Mouse (Mus musculus) heart, postnatal 4 days (tissue): ENCODE measurements at regions not wholly inside any gene's neighbourhood (a gene's known extent, or its start where the extent isn't known, plus 50 kb on each side); places are given as distances from the start of the nearest gene placed in this dataset.

Experiments
- DNase-seq: peaks from one replicate; pipeline ENCODE4 v3.0.0; 2021

DNA sequence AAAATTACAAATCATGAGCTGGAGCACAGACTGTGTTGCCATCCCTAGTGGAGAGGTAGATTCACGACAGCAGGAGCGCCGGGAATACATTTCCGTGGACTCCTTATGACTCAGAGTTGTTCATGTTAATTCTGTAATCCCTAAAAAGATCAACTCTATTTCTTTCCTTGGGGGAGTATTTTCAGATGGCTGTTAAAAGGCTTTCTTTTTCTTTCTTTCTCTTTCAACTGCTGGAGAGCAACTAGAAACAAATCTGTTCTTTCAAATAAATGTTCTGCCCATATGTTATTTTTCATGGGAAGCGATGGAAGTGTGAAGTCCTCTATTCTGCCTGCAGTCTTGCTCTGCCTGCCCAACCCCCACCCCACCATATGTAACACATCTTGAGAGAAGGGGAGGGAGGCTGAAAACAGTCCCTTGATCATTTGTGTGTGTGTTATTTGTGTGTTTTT lies 401.4 kb upstream of the Dcn start:
- no peak for DNase-seq

DNA sequence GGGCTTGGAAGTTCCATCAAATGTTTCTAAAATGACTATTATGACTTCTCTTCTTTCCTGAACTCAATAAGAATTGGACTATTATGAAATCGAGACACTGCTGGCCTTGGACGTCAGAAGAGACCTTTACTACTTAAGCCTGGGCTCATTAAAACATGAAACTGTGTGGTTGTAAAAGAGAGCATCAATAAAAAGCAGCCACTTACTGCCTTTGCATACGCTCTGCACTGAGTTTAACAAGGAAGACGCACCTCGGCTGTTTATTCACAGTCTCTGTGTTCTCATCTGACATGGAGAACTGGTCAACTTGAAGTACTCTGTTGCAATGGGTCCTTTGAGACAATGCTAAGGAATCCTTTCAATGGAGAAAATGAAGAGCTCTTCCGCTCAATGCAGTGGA lies 399.8 kb upstream of the Dcn start:
- no peak for DNase-seq

DNA sequence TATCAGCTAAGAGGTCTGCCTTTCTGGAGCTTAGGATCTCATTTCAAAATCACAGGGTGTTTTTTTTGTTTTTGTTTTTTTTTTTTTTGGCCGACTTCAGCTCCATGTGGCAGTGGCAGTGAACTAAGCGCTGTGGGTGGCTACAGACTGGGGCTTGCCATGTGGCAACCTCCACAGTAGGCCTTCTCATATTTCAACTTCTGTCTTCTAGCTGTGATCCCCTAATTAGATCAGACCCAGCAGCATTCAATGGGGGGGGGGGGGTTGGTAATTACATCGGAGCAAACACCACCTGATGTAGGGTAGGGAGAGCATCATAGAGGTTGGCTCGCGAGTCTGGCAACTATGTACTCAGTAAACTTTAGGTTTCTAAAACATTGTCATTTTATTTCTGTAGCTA lies 392.1 kb upstream of the Dcn start:
- no peak for DNase-seq

DNA sequence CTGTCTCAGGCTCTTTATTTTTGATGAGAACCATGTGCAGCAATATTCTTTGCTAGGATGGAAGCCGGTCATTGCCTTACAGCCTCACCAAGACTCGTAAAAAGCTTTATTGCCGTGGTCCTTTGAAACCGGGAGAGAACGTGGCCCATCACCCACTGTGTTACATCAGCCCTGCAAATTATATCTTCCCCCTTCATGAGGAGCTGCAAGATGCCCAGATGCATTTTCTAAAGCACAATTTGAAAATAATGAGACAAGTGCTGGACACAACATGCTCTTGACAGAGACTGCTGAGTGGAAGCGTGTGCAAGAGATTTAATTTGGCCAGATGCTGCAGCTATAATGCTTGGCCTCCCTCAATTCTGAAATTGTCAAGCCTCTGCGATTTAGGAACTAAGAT lies 389.2 kb upstream of the Dcn start:
- DNase-seq, result no peak

DNA sequence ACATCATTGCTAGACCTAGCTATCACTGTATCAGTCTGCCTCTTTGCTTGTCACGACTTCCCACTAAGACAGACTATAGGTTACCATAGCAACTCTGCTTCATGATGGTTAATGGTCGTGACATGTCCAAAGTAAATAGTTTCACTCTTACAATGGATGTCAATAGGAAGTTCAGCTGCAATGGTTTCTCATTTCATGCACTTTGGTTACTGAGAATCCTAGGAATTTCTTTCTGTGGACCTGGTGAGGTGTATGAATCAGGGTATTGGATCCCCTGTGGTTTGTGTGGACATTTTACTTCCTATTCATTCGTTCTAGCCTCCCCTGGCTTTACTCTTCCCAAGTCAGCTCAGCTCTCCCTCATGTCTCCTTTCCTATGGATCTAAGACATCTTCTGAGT lies 385.5 kb upstream of the Dcn start:
- DNase-seq, result no peak

DNA sequence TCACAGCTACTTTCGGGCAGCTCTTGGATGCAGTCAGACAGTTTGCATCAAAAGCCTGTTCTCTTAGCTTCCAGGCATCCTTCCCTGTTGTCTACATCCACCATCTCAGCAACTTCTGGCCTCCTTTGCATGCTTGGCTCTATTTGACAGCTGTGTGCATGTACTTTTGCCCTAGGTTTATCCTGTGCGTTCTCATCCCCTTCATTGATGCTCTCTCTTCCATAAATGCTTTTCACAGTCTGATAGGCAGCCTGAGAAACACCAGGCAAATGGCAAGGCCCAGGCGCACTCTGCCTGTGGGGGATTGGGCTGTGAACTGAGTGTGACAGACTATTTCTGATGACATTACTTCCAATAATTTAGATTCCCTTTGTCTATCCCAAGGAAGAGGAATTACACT lies 364.9 kb upstream of the Dcn start:
- no peak for DNase-seq

DNA sequence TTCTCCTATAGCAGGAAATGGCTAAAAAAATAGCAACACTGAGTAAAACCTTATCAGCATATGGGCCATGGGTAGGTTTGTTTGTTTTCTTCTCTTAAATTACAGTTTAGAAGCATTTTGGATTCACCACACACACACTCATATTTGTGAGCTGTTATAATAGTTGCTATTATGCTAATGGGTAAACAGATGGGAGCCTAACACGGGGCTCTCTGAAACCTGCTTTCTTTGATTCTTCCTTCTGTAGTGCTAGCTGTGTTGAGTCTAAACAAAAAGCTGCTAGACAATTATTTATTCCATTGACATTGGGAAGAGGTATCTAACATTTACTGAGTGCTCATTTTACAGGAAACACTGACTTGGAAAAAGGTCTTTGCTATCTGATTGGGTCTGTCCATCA lies 356.7 kb upstream of the Dcn start:
- DNase-seq, result no peak

DNA sequence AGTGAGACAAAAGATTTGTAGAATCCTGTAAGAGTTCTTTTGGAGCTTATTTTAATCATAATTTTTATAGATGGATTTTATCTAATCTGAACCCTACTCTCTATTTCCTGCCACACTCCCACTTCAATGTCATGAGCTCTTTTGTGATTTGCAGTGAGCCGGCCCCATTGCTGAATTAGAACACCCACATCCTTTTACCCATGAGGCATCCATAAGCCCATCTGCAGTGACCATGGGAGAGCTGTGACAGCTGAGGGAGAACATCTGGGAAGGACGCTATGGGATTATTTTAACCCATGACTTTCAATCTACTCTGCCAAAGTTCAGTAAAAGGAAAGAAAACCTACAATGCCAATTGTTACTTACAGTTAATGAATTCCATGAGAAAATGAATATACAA lies 337.8 kb upstream of the Dcn start:
- DNase-seq, result peak; percentile 8

DNA sequence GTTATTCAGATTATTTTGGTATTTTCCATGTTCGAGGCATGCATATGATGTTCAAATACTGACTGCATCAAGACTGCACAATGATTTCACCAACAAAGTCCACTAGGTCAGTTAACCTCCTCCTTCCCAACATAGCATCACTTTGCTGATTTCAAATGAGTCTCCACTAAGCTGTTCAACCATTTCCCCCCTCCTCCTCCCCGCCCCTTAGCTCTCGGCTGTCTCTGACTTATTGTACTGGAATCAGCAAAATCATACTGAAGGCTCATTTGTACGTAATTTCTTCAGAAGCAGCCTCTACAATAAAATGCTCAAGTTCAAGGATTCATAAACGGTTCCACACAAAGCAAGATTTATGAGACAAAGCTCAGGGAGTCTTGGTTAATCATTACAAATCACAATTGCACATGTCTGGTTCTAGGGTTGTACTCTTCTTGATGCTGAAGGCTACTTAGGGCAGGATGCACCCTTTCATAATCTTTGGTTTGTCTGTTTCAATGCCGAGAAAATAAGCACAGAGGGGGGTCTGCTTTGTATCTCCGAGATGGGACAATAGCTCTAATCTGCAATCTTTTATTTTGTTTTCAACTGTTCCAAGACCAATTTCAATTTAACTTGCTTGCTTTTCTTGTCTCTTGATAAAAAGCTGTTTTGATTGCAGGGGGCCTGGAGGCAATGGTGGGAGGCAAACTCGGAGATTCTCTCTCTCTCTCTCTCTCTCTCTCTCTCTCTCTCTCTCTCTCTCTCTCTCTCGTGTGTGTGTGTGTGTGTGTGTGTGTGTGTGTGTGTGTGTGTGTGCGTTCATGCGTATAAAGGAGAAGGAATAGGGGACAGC lies 320.6 kb upstream of the Dcn start:
- no peak for DNase-seq

DNA sequence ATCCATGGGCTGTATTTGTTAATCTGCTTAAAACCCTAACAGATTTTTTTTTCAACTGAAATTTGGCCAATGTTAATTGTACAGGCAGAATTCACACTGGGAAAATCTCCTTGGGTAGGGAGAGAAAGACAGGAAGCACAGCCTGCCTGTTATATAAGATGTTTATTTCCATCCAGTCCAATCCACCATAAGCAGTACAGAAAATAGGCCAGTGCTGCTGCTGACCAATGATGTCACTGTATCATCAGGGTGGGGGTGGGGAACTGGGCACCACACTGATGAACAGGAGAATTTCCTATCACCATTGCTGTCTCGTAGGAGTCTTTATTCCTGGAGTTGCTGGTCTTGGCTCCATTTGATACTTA lies 320.0 kb upstream of the Dcn start:
- DNase-seq, result no peak

DNA sequence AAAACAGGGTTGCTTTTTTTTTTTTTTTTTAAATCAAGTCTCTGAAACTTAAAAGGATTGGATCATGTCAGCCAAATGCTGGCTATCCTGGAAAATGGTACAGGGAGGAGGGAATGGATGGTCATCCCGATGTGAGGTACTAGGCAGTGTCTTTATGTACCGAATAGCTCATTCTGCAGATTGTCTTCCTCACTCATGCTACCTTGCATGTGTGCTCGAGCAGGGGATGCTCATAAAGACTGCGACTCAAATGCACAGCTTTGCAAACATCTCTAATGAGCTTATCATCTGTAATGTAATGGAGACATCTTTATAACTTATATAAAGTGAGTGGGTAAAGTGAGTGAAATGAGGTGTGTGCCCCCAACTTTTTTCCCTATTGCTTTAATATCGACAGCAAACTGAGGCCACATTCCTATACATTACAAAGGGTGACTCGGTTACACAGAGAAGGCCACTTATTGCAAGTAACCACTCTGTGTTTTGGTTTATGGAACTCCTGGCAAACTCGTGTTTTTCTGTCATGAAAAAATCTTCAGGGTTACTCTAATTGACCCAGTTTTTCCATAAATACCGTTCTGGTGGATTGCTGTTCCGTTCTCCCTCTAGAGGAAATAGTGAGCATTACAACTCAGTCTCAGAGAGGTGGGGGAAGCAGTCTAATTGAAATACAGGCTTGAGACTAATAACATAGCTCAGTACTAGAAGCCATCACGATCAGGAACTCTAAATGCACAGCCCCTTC lies 319.4 kb upstream of the Dcn start:
- DNase-seq, result peak; percentile 34

DNA sequence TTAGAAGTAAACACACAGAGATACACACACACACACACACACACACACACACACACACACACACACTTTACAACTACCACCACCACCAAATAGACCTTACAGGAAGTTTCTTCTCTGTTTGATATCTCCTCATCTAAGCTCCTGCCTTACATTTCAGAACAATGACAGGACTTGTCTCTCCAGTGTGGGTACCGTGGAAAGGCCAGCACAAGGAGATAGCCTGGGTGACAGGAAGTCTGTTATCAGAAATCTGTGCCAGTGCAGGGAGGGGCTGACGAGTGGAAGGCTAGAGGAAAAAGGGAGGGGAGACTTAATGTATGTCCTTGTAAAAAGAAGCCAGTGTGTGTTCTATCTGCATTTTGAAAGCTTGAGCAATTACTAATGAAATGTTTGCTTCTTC lies 318.5 kb upstream of the Dcn start:
- DNase-seq, result no peak

DNA sequence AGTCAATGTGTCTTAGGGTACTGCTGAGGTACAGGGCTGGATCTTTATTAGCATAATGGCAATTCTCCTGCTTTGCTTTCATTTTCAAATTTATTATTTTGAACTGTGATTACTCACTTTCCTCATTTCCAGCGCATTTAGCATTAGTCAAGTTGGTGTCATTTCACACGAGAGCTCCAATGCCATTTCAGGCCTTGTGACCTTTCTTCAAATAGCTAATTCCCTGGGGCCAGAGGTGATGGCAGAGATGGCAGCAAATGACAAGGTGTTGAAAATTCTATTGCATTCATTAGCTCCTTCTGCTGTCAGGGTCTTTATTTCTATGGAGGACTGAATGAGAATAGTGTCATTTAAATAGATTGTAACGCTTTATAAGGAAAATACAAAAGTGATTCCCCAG lies 300.9 kb upstream of the Dcn start:
- DNase-seq, result no peak

DNA sequence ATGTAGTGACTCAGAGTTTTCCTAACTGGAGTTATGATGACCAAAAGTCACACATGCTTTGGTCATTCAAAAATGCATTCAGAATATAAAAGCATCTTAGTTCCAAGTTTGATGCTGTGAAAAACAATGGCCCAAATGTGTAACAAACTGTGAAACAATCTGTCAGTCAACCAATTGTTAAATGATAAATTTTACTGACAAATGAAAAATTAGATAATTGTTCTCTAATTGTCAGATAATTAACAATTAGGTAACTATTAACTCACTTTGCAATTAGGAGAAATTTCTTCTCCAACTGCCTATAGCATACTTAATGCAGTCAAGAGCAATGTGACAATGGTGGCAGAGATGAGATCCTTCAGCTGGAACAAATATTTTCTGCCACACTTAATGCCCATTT lies 289.7 kb upstream of the Dcn start:
- DNase-seq, result no peak

DNA sequence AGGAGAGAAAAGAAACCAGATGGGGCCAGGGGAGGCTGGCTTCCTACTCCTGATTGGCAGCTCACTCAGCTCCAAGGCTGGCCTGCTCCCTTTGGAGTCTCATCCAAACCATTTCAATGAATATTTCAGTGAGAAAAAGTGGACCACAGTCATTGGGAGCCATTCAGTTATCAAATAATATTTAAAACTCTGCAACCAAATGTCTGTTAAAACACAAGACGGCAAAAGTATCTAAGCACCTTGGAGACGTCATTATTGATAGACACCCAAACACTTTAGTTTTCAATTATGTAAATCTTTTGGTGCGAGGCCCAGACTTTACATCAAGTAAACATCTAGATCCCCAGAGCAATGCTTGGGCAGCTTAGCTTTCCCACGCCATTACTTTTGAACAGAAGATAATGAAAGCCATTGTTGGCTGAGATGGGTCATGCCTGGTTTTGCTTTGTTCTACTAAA lies 268.1 kb upstream of the Dcn start:
- no peak for DNase-seq

DNA sequence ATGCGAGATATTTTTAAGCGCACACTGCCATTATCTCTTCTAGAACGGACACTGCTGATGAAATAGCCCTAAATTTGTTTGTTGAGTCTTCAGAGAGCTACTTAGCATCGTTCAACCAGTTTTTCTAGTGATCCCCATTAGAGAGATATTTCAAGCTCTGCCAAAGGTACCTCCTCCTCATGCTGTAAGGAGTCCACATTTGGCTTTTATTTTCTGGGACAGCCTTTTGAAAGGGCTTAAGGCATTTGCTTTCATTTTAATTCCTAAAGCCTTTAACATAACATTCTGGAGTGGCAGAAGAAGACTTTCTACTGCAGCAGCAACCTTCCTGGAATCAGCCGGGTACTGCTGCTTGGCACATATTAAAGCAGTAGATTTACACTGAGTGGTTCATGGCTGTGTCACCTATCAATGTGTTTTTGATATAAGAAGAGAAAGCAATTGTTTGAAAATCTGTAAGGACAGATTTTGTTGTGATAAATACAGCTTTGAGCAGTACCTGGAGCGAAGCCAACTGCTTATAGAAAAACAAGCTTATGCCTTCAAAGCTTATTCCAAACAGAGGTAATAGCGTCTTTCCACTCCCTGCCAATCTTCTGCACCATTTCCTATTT lies 267.5 kb upstream of the Dcn start:
- DNase-seq, result no peak

DNA sequence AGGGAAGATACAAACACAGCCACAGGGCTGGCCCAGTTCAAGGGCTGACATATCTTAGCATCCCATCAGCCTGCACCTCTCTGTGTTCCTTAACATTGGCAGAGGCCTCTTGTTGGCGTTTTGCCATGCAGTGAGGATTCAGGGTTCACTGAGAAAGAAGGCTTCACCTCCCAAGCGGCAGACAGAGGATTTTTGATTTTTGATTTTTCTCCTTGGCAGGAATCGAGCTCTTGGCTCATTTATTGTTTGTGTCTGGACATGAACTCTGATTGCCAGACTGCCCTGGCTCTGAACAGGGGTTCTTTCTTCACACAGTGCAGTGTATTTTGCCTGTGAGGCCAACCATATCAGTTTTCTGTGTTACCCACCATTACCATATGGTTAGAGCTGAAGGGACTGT lies 259.9 kb upstream of the Dcn start:
- DNase-seq, result peak; percentile 14

DNA sequence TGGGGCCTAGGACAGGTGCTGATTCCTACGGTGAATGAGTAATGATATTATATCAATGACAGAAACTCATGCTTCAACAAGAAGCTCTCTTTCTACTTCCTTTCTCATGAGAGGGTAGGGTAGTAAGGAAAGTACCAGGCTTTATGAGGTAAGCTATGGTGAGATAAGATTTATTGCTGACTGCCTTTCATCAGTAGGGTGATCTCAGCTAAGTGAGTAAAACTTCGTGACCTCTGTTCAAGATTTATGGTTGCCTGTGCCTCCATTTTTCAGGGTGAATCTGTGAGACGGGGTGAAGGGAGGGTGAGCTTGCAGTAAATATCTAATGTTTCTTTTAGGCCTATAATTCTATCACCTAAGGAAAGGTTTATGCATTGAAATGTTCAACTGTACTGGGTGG lies 259.0 kb upstream of the Dcn start:
- no peak for DNase-seq

DNA sequence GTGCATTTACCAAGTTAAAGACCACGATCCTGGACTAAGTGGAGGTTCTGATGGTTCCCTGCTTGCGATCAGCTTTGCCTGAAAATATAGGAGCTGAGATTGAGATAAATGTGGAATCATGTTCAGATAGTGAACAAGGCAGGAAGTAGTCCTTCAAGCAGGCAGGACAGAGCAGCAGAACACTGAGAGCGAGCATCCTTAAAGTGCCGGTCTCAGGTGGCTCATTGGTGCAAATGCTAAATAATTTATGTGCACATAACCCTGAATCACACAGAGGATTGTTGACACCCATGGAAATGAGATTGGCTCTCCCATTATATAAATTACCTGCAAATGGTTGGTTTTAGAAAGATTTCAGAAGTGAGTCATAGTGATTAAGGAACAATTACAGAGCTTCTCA lies 243.8 kb upstream of the Dcn start:
- no peak for DNase-seq

DNA sequence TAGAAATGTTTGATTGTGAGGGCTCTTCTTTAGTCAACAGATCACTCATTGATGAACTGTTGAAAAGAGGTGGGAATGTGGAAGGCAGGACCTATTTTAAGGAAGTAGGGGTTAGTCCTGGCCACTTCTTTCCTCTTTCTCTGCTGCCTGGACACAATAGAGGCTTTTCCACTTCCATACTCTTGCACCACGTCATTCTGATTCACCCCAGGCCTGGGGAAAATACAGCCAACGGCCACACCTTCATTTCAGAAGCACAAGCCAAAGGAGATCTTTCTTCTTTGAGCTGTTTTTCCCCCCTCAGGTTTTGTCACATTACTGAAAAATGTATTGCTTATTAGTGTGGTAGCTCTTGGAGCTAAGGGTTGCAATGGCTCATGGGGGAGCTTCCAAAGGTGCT lies 237.9 kb upstream of the Dcn start:
- no peak for DNase-seq

DNA sequence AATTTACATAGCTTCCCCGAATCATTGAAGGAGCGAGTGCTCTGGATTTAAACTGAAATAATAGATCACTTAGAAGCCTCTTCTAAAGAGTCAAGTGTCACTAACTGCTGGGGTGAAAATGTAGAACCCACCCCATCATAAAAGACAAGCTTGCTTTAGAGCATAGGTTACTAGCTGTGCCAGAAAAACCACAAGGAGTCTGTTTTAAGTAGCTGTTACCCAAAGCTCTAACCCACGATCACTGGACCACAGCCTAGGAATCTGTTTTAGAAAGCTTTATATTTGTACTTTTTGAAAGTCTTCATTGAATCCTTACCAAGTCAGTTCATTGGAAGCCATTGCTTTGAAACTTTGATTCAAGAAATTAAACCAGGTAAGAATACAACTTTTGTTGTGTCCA lies 233.7 kb upstream of the Dcn start:
- DNase-seq, result no peak

DNA sequence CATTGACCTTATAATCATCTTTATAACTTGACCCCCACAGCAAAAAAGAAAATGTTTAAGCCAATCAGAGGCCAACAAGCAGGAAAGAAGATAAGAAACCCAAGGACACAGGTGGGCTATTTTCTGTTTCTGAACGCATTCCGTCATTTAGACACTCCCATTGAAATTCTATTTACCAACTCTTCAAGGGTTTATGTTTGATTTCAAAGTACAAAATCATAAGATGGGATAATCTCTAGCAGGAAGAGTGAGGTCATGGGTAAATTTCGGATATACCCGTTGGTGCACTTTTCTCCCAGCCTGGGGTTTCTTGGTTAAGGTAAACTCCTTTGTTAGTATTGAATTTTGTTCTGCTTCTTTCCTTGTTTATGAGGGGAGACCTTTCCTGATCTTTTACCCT lies 230.9 kb upstream of the Dcn start:
- no peak for DNase-seq

DNA sequence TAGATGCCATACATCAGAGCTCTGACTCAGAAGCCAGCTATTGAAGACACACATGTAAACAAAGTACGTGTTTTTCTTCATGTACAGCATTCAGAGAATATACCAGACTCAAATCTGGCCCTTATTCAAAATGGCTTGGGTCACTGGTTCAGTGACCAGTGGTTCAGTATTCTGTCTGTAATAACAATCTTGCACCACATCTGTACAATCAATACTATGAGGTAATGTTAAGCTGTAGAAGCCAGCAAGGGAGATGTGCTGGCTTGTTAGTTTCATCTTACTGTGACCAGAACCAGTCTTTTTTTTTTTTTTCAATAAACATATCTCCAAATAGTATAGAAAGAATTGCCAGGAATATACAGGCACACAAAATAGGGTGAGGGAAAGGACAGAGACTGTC lies 229.6 kb upstream of the Dcn start:
- DNase-seq, result no peak

DNA sequence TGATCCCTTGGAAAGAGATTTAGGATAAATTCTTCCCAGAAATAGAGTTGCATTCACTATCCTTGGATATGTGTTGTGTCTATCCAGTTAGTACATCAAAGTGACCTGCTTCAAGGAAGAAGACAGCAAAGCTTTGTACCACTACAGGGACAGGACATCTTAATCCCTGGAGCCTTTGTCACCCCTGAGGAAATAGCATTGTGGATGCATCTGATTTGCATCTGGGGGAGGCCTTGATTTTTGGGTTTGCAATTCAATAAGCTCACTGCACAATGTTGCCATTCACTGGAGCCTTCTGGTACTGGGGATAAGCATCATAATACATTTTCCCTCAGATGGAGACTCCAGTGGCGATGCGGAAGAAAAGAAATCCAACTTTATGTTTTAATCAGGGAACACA lies 229.2 kb upstream of the Dcn start:
- DNase-seq, result no peak
